Mouse (Mus musculus): ENCODE results near the gene A730061H03Rik. TPM values are rescaled to one million over a fixed set of nuclear protein-coding genes. Genes with fewer than 3 reads are reported as not detected.

Gene A730061H03Rik
- total RNA-seq, 2 experiments from 2014 or later, result not detected

DNA sequence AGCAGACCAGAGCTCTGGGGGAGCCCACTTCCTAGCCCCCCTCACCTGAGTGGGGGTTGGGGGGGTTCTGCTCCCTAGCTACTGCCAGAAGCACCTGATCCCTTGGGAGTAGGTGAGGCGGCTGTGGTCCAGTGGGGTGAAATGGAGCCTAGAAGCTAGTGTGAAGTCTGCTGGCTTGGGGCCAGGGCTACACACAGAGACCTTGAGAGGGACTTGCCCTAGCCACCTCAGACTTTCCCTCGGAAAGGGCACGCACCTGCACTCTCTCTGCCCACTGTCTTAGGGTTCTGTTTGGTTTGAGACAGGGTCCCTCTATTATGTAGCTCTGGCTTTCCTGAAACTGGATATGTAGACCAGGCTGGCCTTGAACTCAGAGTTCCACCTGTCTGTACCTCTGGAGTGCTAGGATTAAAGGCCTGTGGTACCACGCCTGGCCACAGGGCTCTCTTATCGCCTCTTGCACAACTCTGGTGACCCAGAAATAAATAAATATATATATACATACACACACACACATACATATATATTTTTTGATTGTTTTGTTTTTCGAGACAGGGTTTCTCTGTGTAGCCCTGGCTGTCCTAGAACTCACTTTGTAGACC is 18.6 kb upstream of the A730061H03Rik start:
- H3K27ac ChIP-seq, result peak overlapping the region; percentile 97
- peak; percentile 84 for DNase-seq
- intact Hi-C loops (cut with DNase I), result no loop called here
- H3K4me3 ChIP-seq, result peak overlapping the region; percentile 90
- no peak for TF ChIP-seq CTCF (IDR thresholded peaks at IDR 0.05)

GRCm38 (mm10) chr14:55577871-55578667 is 17.9 kb upstream of the A730061H03Rik start, which contains the start of gene Psme1:
Gene Psme1 (plus strand): TSS chr14:55578123.
- intact Hi-C loops (cut with DNase I), result no loop called here
- no peak for TF ChIP-seq CTCF (IDR thresholded peaks at IDR 0.05)
- peak; percentile 86 for DNase-seq
- Histone ChIP-seq H3K4me3 (peak within 1 kb of the TSS; percentile 90), H3K27ac (peak within 1 kb of the TSS; percentile 99)

DNA sequence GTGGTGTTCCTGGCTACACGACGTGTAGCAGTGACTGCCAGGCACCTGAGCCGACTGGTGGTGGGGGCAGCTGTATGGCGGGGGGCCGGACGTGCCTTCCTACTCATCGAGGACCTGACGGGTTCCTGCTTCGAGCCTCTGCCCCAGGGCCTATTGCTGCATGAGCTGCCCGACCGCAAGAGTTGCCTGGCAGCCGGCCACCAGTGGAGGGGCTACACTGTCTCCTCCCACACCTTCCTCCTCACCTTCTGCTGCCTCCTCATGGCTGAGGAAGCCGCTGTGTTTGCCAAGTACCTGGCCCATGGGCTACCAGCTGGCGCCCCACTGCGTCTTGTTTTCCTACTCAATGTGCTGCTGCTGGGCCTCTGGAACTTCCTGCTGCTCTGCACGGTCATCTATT is 16.2 kb upstream of the A730061H03Rik start:
- TF ChIP-seq CTCF (IDR thresholded peaks at IDR 0.05), result no peak
- DNase-seq, result peak; percentile 74
- intact Hi-C loops (cut with DNase I), result no loop called here
- Histone ChIP-seq H3K4me3 (peak overlapping the region; percentile 78), H3K27ac (peak overlapping the region; percentile 99)

DNA sequence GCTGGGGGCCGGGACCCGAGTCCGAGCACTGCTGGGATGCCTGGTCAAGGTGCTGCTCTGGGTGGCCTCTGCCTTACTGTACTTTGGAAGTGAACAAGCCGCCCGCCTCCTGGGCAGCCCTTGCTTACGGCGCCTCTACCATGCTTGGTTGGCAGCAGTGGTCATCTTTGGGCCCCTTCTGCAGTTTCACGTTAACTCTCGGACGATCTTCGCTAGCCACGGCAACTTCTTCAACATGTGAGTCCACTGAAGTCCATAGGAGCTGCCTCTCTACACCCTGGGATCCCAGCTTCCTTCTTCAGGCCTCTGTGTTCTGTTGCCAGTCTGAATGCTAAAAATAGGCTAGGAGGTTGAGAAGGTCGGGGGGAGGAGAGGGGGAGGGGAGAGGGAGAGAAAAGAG is 15.5 kb upstream of the A730061H03Rik start:
- DNase-seq, result peak; percentile 61
- H3K27ac ChIP-seq, result peak overlapping the region; percentile 99
- peak overlapping the region; percentile 78 for H3K4me3 ChIP-seq
- TF ChIP-seq CTCF (IDR thresholded peaks at IDR 0.05), result no peak
- intact Hi-C loops (cut with DNase I), result loop anchor here (1.0 to 2.0 kb wide), 2 partner anchors 15 to 16 kb away; partner anchors contain the start of genes A730061H03Rik, Dcaf11, Psme2 and Rnf31

DNA sequence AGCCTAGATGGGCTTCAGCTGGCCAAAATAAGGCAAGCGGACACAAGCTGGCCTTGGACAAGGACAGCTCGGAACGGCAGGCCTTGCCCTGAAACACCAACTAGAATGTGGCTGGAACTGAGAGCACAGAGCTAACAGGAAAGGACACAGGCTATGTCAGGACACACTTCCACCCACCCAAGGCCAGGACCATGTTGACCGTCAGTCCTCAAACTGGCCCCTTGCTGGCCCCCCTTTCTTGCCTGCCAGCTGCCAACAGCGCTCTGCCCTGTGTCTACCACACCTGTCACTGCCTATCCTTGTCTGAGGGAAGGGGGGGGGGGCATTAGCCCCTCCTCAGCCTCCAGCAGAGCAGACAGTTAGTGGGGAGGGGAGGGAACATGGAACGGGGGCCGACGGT is 15.1 kb upstream of the A730061H03Rik start, which contains the start of gene Fitm1:
Fitm1 (plus strand) TSS at position 316 of the 400 bp plus-strand sequence.
- H3K4me3 ChIP-seq, result peak within 1 kb of the TSS; percentile 78
- peak; percentile 89 for DNase-seq

DNA sequence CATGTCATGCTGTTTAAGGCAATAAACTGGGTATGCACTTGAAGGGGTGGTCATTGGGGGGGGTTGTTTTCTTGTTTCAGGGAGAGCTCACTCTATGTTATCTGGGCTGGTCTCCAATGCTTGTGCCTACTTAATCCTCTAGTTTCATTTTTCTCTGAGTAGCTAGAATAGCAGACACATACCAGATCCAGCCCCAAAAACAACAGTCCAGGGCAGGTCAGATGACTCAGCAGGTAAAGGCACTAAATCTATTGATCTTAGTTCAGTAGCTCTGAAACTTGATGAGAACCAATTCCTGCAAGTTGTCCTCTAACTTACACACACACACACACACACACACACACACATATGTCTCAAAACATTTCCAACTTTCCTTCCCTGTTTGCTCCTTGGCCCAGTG is 11.6 kb upstream of the A730061H03Rik start:
- Histone ChIP-seq H3K27ac (peak overlapping the region; percentile 35), H3K4me3 (no peak overlapping the region)
- intact Hi-C loops (cut with DNase I), result no loop called here
- no peak for TF ChIP-seq CTCF (IDR thresholded peaks at IDR 0.05)
- no peak for DNase-seq

More for the DNA sequence above, 15.1 kb upstream of the A730061H03Rik start, which contains the start of gene Fitm1:
- TF ChIP-seq CTCF (IDR thresholded peaks at IDR 0.05), result no peak
- intact Hi-C loops (cut with DNase I), result loop anchor here (1.0 to 2.0 kb wide), 2 partner anchors 15 to 16 kb away; partner anchors contain the start of genes A730061H03Rik, Dcaf11, Psme2 and Rnf31
- peak within 1 kb of the TSS; percentile 99 for H3K27ac ChIP-seq

DNA sequence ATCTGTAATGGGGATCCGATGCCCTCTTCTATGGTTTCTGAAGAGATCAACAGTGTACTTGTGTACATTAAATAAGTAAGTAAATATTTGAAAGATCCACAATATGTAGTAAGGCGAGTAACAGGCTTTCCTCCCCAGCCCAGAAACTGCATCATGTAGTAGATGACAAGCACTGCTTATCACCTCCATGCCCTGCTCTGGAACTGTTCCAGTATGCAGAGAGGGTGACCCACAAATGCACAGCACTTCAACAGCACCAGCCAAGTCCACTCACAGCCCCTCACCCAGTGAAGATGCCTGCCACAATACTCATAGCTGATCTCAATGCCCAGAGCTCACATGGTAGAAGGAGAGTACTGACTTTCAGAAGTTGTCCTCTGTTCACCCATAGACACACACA is 10.4 kb upstream of the A730061H03Rik start:
- TF ChIP-seq CTCF (IDR thresholded peaks at IDR 0.05), result no peak
- H3K4me3 ChIP-seq, result no peak overlapping the region
- DNase-seq, result no peak
- no peak overlapping the region for H3K27ac ChIP-seq
- intact Hi-C loops (cut with DNase I), result no loop called here

GRCm38 (mm10) chr14:55567496-55567895 is 7.3 kb upstream of the A730061H03Rik start:
- intact Hi-C loops (cut with DNase I), result no loop called here
- Histone ChIP-seq H3K27ac (no peak overlapping the region), H3K4me3 (no peak overlapping the region)
- no peak for DNase-seq
- no peak for TF ChIP-seq CTCF (IDR thresholded peaks at IDR 0.05)

DNA sequence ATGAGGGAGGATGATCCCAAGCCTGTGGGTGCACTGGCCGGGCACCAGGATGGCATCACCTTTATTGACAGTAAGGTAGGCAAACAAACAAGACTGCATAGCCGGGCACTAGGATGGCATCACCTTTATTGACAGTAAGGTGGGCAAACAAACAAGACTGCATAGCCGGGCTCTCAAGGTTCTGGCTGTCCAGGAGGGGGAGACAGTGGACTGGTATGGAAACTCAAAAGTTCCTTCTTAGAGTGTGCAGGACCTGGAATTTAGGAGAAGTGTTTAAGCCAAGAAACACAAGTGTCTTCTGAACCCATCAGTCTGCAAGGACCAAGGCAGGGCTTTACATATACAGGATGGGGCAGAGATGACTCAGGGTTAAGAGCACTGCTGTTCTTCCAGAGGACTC is 5.5 kb upstream of the A730061H03Rik start:
- TF ChIP-seq CTCF (IDR thresholded peaks at IDR 0.05), result peak; percentile 35; the same call in 1 of the 2 replicates
- intact Hi-C loops (cut with DNase I), result no loop called here
- H3K4me3 ChIP-seq, result no peak overlapping the region

DNA sequence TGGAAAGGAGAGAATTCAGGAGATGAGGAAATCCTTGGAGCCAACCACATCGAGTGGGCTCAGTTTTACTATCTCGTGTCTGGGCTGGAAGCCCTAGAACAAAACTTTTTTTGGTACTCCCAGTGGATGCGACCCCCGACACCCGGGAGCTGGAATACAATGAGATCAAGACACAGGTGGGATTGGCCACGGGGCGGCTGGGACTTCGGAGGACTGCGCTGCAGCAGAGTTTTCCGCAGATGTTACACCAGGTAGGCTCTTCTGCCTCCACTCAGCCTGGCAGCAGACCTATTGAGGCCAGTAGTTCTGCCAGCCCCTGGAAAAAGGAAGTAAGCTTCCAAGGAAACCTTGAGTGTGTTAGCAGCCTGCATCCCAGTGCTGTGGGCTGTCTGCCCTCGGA is 3.0 kb upstream of the A730061H03Rik start:
- Histone ChIP-seq H3K4me3 (no peak overlapping the region), H3K27ac (no peak overlapping the region)
- no peak for DNase-seq
- intact Hi-C loops (cut with DNase I), result no loop called here
- no peak for TF ChIP-seq CTCF (IDR thresholded peaks at IDR 0.05)

More for the DNA sequence above, 5.5 kb upstream of the A730061H03Rik start:
- DNase-seq, result no peak
- H3K27ac ChIP-seq, result no peak overlapping the region

- peak overlapping the region; percentile 96; the same call in 1 of the 2 replicates for H3K27ac ChIP-seq
- TF ChIP-seq CTCF (IDR thresholded peaks at IDR 0.05), result no peak
- H3K4me3 ChIP-seq, result peak overlapping the region; percentile 74
- intact Hi-C loops (cut with DNase I), result loop anchor here (2.0 kb wide), 1 partner anchor 13 kb away; the partner anchor contains the start of gene Fitm1
- DNase-seq, result no peak
Measured at GRCm38 (mm10) chr14:55561860-55562259, 1.7 kb upstream of the A730061H03Rik start.

DNA sequence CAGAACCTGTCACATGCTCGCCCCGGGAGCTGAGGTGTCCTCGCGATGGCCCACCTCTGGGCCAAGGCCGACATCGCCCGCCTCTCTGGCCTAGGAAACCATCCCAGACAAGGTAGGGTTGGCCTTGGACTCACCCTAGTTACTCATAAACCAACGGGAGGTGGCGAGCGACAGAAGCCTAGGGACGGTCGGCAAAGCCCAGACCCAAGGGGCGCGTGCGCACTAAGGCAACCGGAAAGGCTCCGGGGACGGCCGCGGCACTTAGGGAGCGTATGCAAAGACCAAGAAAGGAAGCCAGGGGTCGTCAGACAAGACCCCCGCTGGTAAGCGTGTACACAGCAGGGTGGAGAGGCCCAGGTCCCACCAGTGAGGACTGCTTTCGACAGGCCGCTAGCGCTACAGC is 406 bp downstream of the A730061H03Rik start, which contains the start of gene Dcaf11:
Dcaf11 (plus strand) TSS at position 208 of the 403 bp plus-strand sequence.
- H3K27ac ChIP-seq, result peak within 1 kb of the TSS; percentile 96
- TF ChIP-seq CTCF (IDR thresholded peaks at IDR 0.05), result peak; percentile 34; the same call in 1 of the 2 replicates
- DNase-seq, result peak; percentile 96
- intact Hi-C loops (cut with DNase I), result loop anchor here (2.0 to 5.0 kb wide), 2 partner anchors 15 to 43 kb away; partner anchors contain the start of genes Fitm1 and Irf9
- peak within 1 kb of the TSS; percentile 74 for H3K4me3 ChIP-seq

Data from gastrocnemius, adult 2 months (tissue).